Mouse (Mus musculus): ENCODE measurements around the gene Cdc37.

Gene Cdc37

GRCm38 (mm10) chr9:21135329-21135890 is 14.4 kb downstream of the Cdc37 start:
- DNase-seq: no peak

GRCm38 (mm10) chr9:21134595-21135328 is 15.0 kb downstream of the Cdc37 start:
- peak; percentile 59 to 67 for DNase-seq

- no peak for DNase-seq
These were observed 16.6 kb downstream of the Cdc37 start for GRCm38 (mm10) chr9:21133064-21133707.

- DNase-seq: peak; percentile 37 to 71
These were observed 17.5 kb downstream of the Cdc37 start for GRCm38 (mm10) chr9:21132102-21132775.

GRCm38 (mm10) chr9:21131059-21131956 is 18.5 kb downstream of the Cdc37 start, which contains the start of gene Tyk2:
Gene Tyk2 (minus strand): TSS chr9:21131243.
- DNase-seq: peak; percentile 92 to 97

- DNase-seq: no peak
These were observed 23.5 kb downstream of the Cdc37 start for GRCm38 (mm10) chr9:21126259-21126627.

- DNase-seq: no peak
These were observed 24.1 kb downstream of the Cdc37 start for GRCm38 (mm10) chr9:21125502-21126258.

GRCm38 (mm10) chr9:21124837-21125236 is 24.9 kb downstream of the Cdc37 start:
- no peak for DNase-seq

- peak; percentile 28 to 42 for DNase-seq
These were observed 28.3 kb downstream of the Cdc37 start for GRCm38 (mm10) chr9:21121483-21121882.

- DNase-seq: no peak
These were observed 32.7 kb downstream of the Cdc37 start for GRCm38 (mm10) chr9:21117073-21117472.

- DNase-seq: no peak
These were observed 34.7 kb downstream of the Cdc37 start for GRCm38 (mm10) chr9:21115105-21115504.

GRCm38 (mm10) chr9:21114190-21114589 is 35.6 kb downstream of the Cdc37 start:
- no peak for DNase-seq

GRCm38 (mm10) chr9:21113751-21114150 is 36.0 kb downstream of the Cdc37 start:
- DNase-seq: no peak

- peak in 1 of 2 experiments; percentile 7 for DNase-seq
These were observed 42.1 kb downstream of the Cdc37 start for GRCm38 (mm10) chr9:21107607-21108237.

GRCm38 (mm10) chr9:21105760-21106564 is 43.8 kb downstream of the Cdc37 start:
- DNase-seq: no peak

- DNase-seq: no peak
These were observed 45.0 kb downstream of the Cdc37 start for GRCm38 (mm10) chr9:21104814-21105213.

- DNase-seq: peak in 1 of 2 experiments; percentile 21
These were observed 47.7 kb downstream of the Cdc37 start for GRCm38 (mm10) chr9:21102076-21102475.

GRCm38 (mm10) chr9:21100447-21101161 is 49.2 kb downstream of the Cdc37 start:
- no peak for DNase-seq

GRCm38 (mm10) chr9:21097793-21098192 is 52.0 kb downstream of the Cdc37 start:
- no peak for DNase-seq
